Mouse (Mus musculus) erythroblast, embryonic 14.5 days (primary cell): Measurements from ENCODE around the gene Pmvk.

Experiments
- GATA1 ChIP-seq: IDR thresholded peaks from 2 replicates; pipeline ENCODE4 v1.6.1; 2012; ENCODE audit warnings: low read length, inconsistent platforms, mixed read lengths
- TAL1 ChIP-seq: IDR thresholded peaks from 3 replicates; pipeline ENCODE4 v1.6.1; 2012; ENCODE audit warnings: low read length, inconsistent platforms, mixed read lengths

GRCm38 (mm10) chr3:89437269-89437668, 17.1 kb upstream of the Pmvk start:
- TF ChIP-seq GATA1, result no peak
- TF ChIP-seq TAL1, result no peak
